Comparison of ENCODE assay signal across 11 mouse cellular contexts in the genomic region with DNA sequence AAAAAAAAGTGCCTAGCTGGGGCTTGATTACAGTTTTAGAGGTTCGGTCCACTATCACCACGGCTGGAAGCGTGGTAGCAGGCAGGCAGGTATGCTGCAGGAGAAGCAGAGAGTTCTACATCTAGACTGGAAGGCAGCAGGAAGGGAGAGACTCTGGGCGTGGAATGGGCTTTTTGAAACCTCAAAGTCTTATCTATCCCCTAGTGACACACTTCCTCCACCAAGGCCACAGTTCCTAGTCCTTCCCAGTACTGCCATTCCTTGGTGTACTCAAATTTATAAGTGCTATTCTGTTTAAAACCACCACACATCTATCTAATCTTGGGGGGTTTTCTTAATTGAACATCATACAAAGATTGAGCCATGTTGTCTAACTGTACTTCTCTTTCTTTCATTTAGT. TPM values are rescaled to one million over a fixed set of nuclear protein-coding genes. Genes with fewer than 3 reads are reported as not detected.
DNase-seq lines count a peak whose midpoint lies in the region; ATAC-seq and TF ChIP-seq lines count a peak whose summit lies in the region.
"Had no signal": no experiment of that assay in that cellular context is flagged by ENCODE, and none has a peak within 500 bp of the region (broad histone marks: within the 10 kb centered on the region; RNA-seq: fewer than 3 reads in every experiment).

No protein-coding gene starts in this region.

- H3K4me1 ChIP-seq in hindbrain, embryonic 10.5 days (replicated peaks): peaks cover 17% of the 10 kb centered on the region
- H3K4me1 ChIP-seq in hindbrain, embryonic 16.5 days (ENCODE audit: control insufficient read depth, insufficient read depth, low read depth, low read length): peaks cover 16% of the 10 kb centered on the region
- H3K4me1 ChIP-seq in G1E (ENCODE audit: insufficient read depth, low read depth, low read length): peaks cover 67% of the 10 kb centered on the region
- H3K4me1 ChIP-seq in hindbrain, embryonic 14.5 days (replicated peaks; ENCODE audit: control insufficient read depth, insufficient read depth, low read length): peaks cover 14% of the 10 kb centered on the region
- peaks cover 18% of the 10 kb centered on the region for H3K4me1 ChIP-seq in midbrain, embryonic 12.5 days

- no peaks in the 10 kb centered on the region for H3K9me3 ChIP-seq in hindbrain, embryonic 10.5 days
- H3K9me3 ChIP-seq in hindbrain, embryonic 16.5 days (ENCODE audit: control insufficient read depth, low read length): no peaks in the 10 kb centered on the region
- H3K9me3 ChIP-seq in G1E (replicated peaks): no peaks in the 10 kb centered on the region; the same call in 1 of the 2 replicates
- no peaks in the 10 kb centered on the region for H3K9me3 ChIP-seq in hindbrain, embryonic 14.5 days (ENCODE audit: control insufficient read depth, low read length)
- H3K9me3 ChIP-seq in midbrain, embryonic 12.5 days: no peaks in the 10 kb centered on the region

- H3K4me2 ChIP-seq in hindbrain, embryonic 16.5 days (ENCODE audit: low read length): no peak overlapping the region; the same call in 1 of the 2 replicates
- H3K4me2 ChIP-seq in hindbrain, embryonic 14.5 days (replicated peaks): 0 out of 2 replicates have a peak overlapping the region, but pooled peaks have one; percentile 83
- peak overlapping the region; percentile 76 for H3K4me2 ChIP-seq in midbrain, embryonic 12.5 days (replicated peaks)

- TF ChIP-seq CTCF in G1E (IDR thresholded peaks at IDR 0.05; ENCODE audit: low read depth, low read length): no peak

- peak overlapping the region; percentile 78 for H3K4me3 ChIP-seq in hindbrain, embryonic 10.5 days
- no peak overlapping the region for H3K4me3 ChIP-seq in hindbrain, embryonic 16.5 days (ENCODE audit: low read length)
- peak overlapping the region; percentile 94; the same call in 1 of the 2 replicates for H3K4me3 ChIP-seq in G1E (ENCODE audit: low read depth, low read length)
- no peak overlapping the region for H3K4me3 ChIP-seq in hindbrain, embryonic 14.5 days (replicated peaks; ENCODE audit: low read length)
- H3K4me3 ChIP-seq in midbrain, embryonic 12.5 days: no peak overlapping the region

- peaks cover 38% of the 10 kb centered on the region for H3K36me3 ChIP-seq in hindbrain, embryonic 10.5 days
- no peaks in the 10 kb centered on the region for H3K36me3 ChIP-seq in hindbrain, embryonic 16.5 days (ENCODE audit: control insufficient read depth, insufficient read depth, low read length)
- H3K36me3 ChIP-seq in G1E (replicated peaks): peaks cover 49% of the 10 kb centered on the region
- H3K36me3 ChIP-seq in hindbrain, embryonic 14.5 days (replicated peaks; ENCODE audit: control insufficient read depth, insufficient read depth): peaks cover 6% of the 10 kb centered on the region
- peaks cover 14% of the 10 kb centered on the region for H3K36me3 ChIP-seq in midbrain, embryonic 12.5 days

- no peak overlapping the region for H3K27ac ChIP-seq in hindbrain, embryonic 10.5 days
- H3K27ac ChIP-seq in hindbrain, embryonic 16.5 days (ENCODE audit: low read depth, low read length): no peak overlapping the region
- H3K27ac ChIP-seq in hindbrain, embryonic 14.5 days: no peak overlapping the region
- H3K27ac ChIP-seq in midbrain, embryonic 12.5 days (replicated peaks): no peak overlapping the region

- ATAC-seq in hindbrain, embryonic 16.5 days: no peak
- ATAC-seq in G1E (ENCODE audit: extremely low read depth, insufficient number of reproducible peaks, low FRiP score, poor library complexity, severe bottlenecking): no peak
- ATAC-seq in hindbrain, embryonic 14.5 days (ENCODE audit: low FRiP score): no peak
- no peak for ATAC-seq in midbrain, embryonic 12.5 days (ENCODE audit: low FRiP score, low read depth)
- ATAC-seq in monocyte, adult 5-6 weeks (replicated peaks; ENCODE audit: insufficient number of reproducible peaks, low FRiP score, low TSS enrichment, poor library complexity, severe bottlenecking): no peak

- DNase-seq in hindbrain, embryonic 10.5 days (ENCODE audit: low spot score): no peak
- no peak for DNase-seq in G1E (ENCODE audit: low spot score)
- DNase-seq in hindbrain, embryonic 14.5 days (ENCODE audit: low spot score): no peak
- no peak for DNase-seq in cerebellum, adult 8-10 months
- DNase-seq in thymus, postnatal 25 days: no peak
- DNase-seq: adrenal gland, adult 8-10 months; cerebellum, postnatal 10 days; lung, postnatal 4 days had no signal

- 91% methylated on average over 4 of the region's 4 CpGs for WGBS in hindbrain, embryonic 10.5 days
- WGBS in hindbrain, embryonic 16.5 days: 96% methylated on average over 4 of the region's 4 CpGs
- 95% methylated on average over 4 of the region's 4 CpGs for WGBS in hindbrain, embryonic 14.5 days
- WGBS in midbrain, embryonic 12.5 days: 90% methylated on average over 4 of the region's 4 CpGs

- no peak overlapping the region for H3K9ac ChIP-seq in hindbrain, embryonic 16.5 days (ENCODE audit: low read depth, low read length)
- H3K9ac ChIP-seq in hindbrain, embryonic 14.5 days: no peak overlapping the region
- no peak overlapping the region for H3K9ac ChIP-seq in midbrain, embryonic 12.5 days (replicated peaks)

- H3K27me3 ChIP-seq in hindbrain, embryonic 10.5 days (ENCODE audit: insufficient read depth, poor library complexity, severe bottlenecking): no peaks in the 10 kb centered on the region
- no peaks in the 10 kb centered on the region for H3K27me3 ChIP-seq in hindbrain, embryonic 16.5 days (replicated peaks; ENCODE audit: control insufficient read depth, insufficient read depth, low read length)
- H3K27me3 ChIP-seq in G1E (ENCODE audit: insufficient read depth, low read length): no peaks in the 10 kb centered on the region
- no peaks in the 10 kb centered on the region for H3K27me3 ChIP-seq in hindbrain, embryonic 14.5 days (ENCODE audit: control insufficient read depth, insufficient read depth, low read length)
- no peaks in the 10 kb centered on the region for H3K27me3 ChIP-seq in midbrain, embryonic 12.5 days

RNA-seq across cellular contexts. Expression of a gene that starts 1.5 kb away (rescaled TPM):
- polyA plus RNA-seq in hindbrain, embryonic 10.5 days (2016; fragmentation: Nextera tagmentation; extraction: Ambion mirVana): 97.1 and 124 TPM in 2 replicates
- polyA plus RNA-seq in hindbrain, embryonic 16.5 days (2015; fragmentation: Nextera tagmentation; extraction: Ambion mirVana): 97.8 and 103 TPM in 2 replicates
- total RNA-seq in G1E (2014; fragmentation: Nextera tagmentation) (143 and 180 TPM in 2 replicates), G1E (2017) (106 and 125 TPM in 2 replicates)
- 7.3 and 9.8 TPM in 2 replicates for polyA plus RNA-seq in G1E (2012)
- polyA plus RNA-seq in hindbrain, embryonic 14.5 days (2014; fragmentation: Nextera tagmentation; extraction: Ambion mirVana): 91.6 and 96.3 TPM in 2 replicates
- 114 and 117 TPM in 2 replicates for polyA plus RNA-seq in midbrain, embryonic 12.5 days (2016; fragmentation: Nextera tagmentation; extraction: Ambion mirVana)
- total RNA-seq in monocyte, adult 5-6 weeks (2017): 51.8 to 65.0 TPM (median 55.0 TPM) in 3 replicates

Comparison
In these comparisons a context has a peak if more than half of its experiments do, and no peak if none do; other contexts are left out.
1. H3K4me3 ChIP-seq: peak in hindbrain, embryonic 10.5 days (single experiment) and G1E (single experiment); none in hindbrain, embryonic 16.5 days (single experiment), hindbrain, embryonic 14.5 days (single experiment) and midbrain, embryonic 12.5 days (single experiment).